Mouse (Mus musculus): ENCODE results near the gene Fkbp2.

Fkbp2 gene

DNA sequence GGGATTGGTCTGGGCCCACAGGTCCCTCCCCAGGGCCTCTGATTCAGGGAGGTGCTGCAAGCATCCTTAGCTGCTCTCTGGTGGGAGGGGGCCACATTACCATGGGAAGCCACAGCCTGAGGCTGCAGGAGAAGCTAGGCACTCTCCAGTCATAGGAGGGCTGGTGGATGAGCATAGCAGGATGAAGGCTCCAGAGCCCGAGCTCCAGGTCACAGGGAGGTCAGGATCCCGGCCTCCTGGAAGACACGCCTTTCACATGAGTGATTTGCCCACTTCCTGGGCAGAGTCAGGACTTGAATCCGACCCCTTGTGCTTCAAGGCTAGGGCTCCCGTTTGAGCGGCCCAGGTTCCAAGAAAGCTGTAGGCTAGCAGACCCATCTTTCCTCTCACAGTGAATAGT is 8.7 kb downstream of the Fkbp2 start:
- DNase-seq (ENCODE audit: low spot score in 2 of 2) = no peak

DNA sequence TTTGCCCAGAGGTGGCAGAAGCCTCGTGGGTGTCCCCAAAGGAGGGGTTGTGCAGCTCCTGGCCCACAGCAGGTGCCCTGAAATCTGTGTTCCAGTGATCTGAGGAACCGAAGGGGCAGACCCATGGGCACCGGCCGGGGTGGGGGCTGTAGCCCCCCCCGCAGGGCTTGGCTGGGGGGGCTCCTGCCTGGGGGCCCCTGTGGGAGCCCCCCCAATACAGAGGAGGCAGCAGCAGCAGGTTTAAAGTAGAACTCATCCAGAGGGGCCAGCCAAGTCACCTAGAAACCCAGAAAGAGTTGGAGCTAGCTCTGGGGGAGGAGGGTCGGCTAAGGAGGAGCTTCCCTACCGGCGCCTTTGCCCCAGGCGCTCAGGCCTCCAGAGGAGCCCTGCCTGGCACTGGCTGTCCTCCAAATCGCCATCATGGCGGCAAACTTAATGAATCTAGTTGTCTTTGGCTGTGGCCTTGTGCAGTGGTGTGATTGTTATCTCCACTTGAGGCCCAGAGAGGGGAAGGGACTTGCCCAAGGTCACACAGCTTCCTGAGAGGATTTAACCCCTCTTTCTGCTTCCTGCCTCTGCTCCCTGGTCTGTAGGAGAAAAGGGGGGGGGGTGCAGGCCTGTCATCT is 9.7 kb downstream of the Fkbp2 start:
- DNase-seq (ENCODE audit: low spot score in 2 of 2) = no peak

DNA sequence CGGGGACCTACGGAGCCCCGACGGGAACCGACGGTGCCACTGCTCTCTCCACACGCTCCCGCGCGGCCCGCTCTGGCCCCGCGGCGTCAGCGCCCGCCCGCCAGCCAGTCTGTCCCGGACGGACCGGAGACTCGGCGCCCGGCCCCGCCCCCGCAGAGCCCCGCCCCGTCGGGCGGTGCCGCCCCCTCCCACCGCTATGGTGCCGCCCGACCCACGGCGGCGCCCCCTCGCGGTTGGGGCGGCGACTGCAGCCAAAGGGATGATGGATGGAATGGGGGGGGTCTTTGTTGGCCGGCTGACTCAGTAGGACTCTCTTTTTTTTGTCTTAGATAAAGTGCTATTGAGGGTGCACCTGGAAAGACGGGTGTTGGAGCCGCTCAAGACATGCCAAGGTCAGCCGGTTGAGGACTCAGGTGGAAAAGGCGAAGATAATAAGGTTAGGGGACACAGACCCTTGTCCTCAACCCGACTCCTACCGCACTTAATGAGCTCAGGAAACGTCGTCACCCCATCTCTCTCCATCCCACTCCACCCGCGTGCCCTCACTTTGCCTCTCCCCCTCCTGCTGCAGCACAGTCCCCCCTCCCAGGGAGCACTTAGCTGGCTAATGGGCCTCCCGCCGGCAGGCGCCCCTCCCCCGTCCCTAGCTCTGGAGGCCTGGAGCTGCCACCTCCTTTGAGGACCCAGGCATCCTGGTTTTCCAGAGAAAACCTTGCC is 10.5 kb downstream of the Fkbp2 start:
- DNase-seq (ENCODE audit: low spot score in 2 of 2) = peak; percentile 71 to 78

DNA sequence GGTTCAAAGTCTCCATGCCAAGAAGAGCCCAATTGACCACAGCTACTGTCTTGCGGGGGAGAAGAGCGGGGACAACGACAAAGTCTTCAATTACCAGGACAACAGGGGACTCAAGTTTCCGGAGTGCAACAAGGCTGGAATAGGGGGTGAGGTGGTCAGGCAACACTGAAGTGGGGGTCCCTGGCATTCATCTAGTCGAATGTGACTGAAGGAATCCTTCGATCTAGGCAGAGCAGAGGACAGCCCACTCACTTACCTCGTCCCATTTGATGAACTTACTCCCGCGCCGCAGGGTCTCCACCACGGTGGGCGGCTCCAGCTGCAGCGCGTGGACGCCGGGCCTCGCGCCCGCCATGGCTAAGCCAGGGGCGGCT is 11.0 kb downstream of the Fkbp2 start:
- DNase-seq (ENCODE audit: low spot score in 2 of 2) = peak in 1 of 2 experiments; percentile 35

DNA sequence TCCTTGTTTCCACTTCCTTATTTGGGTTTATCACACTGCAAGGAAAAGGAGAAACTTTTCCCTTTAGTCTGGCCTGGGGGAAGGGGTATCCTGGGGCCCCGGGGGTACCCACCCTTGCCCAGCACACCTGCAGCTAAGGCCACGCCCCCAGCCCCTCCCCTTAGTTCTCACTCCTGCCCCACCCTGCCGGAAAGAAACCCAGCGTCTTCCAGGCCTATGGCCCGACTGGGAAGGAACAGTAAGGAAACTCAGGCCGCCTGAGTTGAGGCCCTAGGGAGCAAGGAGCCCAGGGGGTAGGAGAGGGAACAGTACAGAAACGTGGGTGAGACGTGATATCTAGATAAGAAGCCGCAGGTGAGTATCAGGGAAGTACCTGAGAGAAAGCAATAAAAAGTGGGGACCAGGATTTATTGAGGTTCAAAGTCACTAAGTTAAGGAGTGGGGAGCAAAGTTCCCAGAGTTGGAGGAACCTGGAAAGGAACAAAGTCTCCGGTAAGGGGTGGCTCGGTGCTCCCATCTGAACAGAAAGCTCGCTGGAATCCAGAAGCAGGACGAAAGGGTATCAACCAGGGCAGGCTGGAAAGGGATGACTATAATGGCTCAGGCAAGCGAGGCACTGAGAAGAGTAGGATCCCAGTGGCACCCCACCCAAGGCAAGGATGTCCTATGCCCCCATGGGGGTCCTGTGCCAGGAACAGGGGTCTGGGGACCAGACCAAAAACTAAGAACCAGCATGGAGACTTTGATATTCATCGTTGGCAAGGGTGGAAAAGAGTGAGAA is 11.6 kb downstream of the Fkbp2 start:
- DNase-seq (ENCODE audit: low spot score in 2 of 2) = no peak

DNA sequence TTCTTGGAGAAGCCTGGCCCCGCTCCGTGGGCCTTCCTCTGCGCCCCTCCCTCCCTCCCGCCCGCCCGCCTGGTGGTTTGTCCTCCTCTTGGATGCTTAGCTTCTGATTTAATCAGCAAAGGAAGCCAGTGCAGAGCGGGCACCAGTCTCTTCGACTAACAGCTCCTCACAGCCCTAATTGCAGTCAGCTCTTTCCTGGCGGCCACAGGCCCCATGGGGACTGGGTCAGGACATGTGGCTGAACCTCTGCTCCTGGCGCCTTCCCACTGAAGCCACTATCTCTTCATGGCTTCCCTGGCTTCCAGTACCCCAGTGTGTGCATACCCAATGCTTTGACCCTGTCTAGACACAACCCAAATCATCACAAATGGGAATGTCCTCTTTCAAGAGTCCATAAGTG is 23.8 kb downstream of the Fkbp2 start:
- DNase-seq (ENCODE audit: low spot score in 2 of 2) = no peak

DNA sequence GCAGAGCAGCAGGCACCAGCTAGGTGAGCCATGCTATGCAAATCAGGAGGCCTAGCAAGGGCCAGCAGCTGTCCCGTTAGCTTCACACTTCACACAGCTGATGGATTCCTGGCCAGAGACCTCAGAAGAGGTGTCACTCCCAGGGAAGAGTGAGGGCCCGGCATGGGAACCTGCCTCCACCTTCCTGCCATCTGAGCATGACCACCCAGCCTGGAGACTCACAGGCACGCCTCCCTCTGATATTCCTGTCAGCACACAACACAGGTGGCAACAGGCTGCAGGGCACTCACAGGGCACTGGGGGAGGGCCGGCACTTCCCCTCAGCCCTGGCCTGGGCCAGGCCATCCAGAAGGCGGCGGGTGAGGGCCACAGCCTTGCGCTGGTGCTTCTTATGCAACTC is 24.9 kb downstream of the Fkbp2 start:
- peak in 1 of 2 experiments; percentile 54 for DNase-seq (ENCODE audit: low spot score in 2 of 2)

DNA sequence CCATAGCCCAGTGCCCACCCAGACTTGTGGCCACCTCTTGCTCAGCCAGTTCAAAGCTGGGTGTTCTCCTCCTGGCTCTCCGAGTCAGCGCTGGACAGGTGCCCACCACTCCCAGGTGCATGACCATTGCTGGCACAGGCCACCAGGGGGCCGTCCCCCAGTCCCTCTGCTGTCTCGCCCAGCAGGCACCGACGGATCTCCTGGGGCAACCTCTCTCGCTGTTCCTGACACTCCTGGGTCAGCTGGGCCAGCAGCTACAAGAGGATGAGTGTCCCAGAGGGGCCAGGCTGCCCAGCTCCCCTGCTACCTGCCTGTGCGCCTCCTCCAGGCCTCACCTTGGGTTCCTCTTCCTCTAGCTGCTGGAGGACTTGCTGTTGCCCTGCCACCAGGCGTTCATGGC is 26.3 kb downstream of the Fkbp2 start:
- no peak for DNase-seq (ENCODE audit: low spot score in 2 of 2)

DNA sequence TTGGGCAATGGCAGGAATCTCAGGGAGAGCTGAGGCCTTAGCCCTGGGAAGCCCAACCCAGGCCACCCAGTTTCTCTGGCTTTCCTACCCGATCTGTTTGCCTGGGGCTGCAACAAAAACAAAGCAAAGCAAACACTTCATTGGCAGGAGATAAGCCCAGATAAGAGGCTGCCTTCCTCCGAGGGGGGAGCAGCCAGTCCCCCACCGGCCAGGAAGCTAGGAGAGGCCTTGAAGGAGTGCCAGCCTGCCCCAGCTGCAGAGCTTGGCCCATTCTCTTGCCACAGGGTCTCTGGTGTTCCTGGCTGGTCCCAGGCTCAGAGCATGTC is 27.6 kb downstream of the Fkbp2 start:
- peak; percentile 67 to 78 for DNase-seq (ENCODE audit: low spot score in 2 of 2)

DNA sequence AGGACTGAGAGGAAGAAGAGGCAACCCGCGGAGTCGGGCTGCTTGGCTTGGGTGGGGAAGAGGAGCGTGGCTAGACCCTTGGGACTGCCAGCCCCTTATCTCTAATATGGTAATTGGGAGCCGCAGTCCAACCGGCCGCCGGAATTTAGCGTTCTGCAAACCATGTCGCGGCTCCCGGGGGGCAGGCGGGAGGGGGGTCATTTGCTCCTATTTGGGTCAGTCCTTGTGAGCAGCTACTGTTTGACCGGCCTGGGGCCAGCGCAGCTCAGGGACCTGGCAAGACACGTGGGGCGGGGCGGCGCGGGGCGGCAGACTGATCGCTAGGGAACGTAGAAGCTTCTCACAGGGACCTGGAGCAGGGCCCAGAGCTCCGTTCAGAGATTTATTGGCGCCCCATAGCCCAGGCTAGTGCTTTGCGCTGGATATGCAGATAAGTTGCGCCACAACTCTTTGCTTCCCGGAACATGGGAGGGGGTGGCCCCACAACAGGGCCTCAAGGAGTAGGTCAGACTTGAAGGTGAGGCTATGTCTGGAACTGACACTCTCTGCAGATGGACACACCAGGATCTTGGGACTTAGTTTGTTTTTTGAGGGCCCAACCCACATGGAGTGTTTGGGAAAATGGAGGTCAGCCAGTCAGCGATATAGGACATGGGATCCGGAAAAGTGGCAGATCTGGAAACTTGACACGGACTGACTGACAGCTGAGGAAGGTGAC is 28.1 kb downstream of the Fkbp2 start:
- DNase-seq (ENCODE audit: low spot score in 2 of 2) = peak; percentile 89 to 92

DNA sequence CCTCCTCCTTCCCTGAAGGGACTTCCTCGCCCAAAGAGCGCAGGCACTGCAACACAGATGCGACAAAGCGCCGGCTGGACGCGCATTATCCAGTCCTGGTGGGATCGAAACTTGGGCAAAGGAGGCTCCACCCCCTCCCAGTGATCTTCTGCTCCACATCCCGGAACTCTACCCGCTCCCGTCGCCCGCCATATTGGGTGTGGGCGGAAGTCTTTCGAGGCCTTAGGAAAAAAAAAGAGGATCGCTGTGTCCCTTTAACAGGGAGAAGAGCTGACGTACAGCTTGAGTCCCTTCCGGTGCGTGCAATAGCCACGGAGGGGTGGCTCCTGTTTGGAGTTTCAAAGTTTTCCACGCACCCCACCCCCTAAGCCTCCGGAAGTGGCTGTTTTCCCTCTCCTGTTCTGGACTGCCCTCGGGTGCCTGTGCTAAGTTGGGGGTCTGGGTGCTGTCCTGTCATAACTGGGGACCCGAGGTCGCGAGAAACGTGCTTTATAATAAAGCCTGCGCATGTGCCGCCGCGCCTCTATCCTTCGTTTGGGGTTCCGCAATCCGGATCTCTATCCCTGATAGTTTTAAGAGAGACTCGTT is 28.8 kb downstream of the Fkbp2 start:
- peak; percentile 98 to 99 for DNase-seq (ENCODE audit: low spot score in 2 of 2)

DNA sequence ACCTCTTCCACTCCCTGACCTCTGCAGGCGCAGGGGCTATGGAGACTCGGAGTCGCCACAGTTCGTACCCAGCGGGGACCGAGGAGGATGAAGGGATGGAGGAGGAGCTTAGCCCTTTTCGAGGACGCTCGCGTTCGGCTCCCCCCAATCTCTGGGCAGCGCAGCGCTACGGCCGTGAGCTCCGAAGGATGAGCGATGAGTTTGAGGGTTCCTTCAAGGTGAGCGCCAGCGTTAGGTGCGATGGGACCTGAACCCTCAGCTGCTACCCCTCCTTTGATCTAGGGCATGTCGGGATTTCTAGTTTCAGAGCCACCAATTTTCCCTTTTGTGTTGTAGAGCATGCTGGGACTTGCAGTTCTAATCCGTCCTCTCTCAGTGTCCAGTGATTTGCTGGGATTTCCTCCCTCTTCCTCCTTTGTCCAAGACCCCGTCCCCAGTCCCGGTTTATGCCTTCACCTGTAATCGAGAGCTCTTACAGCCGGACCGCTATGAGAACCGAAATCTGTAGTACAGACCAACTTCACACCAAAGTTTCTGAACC is 29.6 kb downstream of the Fkbp2 start:
- DNase-seq (ENCODE audit: low spot score in 2 of 2) = peak; percentile 67 to 70

DNA sequence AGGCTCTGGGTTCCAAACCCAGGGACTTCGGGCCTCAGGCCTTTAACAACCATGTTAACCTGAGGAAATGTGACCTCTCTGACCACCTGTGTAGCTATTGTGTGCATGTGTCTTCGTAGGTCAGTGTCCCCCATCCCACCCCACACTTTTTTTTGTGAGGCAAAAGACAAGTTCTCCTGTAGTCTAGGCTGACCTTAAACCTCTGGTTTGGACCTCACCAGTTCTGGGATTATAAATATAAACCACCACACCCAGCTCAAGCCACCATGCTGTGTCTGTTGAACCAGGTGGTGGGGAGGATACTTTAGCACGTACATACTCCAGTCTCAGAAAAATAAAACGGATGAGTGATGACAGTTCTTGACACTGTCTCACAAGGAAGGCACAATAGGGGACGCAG is 30.4 kb downstream of the Fkbp2 start:
- DNase-seq (ENCODE audit: low spot score in 2 of 2) = no peak

DNA sequence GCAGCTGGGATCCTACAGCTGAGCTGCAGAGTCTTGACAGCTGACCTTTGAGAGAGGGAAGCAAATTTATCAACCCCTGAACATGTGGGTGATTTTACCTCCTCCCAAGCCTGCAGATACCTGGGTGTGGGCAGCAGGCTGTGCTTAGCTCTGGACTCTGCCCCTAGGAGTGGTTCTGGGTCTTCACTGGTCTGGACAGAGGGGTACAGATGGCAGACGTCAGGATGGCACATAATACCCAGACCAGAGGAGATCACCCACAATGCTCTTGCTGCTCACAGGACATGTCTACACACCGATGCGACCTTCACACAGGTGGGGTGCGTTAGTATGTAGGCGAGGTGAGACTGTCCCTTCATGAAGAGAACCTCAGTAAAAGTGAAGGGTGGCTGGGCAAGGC is 30.8 kb downstream of the Fkbp2 start:
- DNase-seq (ENCODE audit: low spot score in 2 of 2) = no peak

DNA sequence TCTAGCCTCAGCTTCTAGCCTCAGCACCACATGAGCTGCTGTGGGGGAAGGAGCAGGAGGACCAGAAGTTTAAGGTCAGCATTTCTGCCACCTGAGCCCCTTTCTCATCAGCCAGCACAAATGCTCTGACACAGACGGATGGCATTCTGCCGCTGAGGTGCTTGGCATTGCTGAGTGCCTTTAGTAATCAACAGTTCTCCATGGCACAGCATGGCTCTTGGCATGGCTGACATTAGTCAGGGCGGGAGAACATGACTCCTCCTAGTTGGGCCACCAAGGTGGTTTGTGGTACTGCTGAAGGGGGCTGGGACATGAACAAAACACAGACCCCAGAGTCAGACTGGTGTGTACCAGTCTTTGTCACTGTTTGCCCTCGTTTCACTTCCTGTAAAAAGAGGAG is 32.1 kb downstream of the Fkbp2 start:
- no peak for DNase-seq (ENCODE audit: low spot score in 2 of 2)

DNA sequence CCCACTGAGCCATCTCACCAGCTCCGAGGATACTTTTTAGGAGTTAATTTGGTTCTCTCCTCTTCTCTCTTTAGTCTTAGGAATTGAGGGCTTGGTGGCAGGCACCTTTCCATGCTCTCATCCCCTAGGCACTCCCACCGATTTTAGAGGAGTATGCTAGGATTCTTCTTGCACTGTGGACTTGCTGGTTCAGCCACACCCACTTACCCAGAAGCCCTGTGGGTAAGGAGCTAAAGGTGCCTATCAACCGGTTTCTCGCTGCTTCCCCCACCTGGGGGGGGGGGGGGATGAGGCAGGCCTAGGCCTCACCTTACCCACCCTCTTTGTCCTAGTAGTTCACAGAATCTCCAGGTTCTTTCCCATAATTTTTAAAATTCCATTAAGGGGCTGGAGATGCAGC is 32.6 kb downstream of the Fkbp2 start:
- no peak for DNase-seq (ENCODE audit: low spot score in 2 of 2)

DNA sequence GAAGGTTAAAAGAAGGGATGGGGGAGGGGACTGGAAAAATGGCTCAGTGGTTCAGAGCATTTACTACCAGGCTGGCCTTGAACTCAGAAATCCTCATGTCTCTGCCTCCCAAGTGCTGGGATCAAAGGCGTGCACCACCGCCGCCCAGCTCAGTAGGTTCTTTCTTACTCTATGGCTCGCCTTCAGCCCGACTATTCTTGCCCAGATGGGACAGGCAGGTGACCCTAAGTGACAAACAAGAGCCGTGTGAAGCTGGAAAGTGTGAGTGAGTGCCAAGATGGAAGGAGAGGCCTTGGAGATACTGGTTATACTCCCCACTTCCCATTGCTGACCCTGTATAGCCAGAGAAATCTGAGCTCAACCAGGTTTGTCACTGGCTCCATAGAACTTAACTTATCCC is 36.6 kb downstream of the Fkbp2 start:
- DNase-seq (ENCODE audit: low spot score in 2 of 2) = no peak

DNA sequence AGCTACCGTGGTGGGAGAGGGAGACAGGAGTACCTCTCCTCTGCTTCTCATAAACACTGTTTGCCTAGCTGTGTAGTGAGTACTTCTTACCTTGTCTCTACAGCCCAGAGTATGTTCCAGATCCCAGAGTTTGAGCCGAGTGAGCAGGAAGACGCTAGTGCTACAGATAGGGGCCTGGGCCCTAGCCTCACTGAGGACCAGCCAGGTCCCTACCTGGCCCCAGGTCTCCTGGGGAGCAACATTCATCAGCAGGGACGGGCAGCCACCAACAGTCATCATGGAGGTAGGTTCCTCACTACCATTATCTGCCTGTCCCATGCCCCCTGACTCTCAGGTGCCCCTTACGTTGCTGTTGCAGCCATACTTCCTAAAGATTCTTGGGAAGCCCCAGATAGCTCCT is 37.5 kb downstream of the Fkbp2 start:
- DNase-seq (ENCODE audit: low spot score in 2 of 2) = no peak

DNA sequence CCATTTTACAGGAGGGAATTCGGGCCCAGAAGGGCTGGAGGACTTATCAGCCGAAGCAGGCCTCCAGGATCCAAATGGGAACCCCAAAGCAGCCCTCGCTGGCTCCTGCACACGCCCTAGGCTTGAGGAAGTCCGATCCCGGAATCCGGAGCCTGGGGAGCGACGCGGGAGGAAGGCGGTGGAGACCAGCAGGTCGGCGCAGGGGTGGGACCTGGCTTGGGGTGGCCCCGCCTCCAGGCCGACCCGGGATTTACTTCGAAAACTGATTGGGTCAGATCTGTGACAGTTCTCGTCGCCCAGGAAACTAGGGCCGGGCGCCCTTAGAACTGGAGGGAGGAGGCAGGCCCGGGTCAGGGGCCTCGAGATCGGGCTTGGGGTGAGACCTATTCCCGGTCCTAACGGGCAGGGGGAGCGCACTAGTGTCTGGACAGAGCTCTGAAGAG is 38.0 kb downstream of the Fkbp2 start, which contains the start of gene Gpr137:
Gpr137 (minus strand) TSS at position 232 of the 443 bp plus-strand sequence.
- peak; percentile 97 to 98 for DNase-seq (ENCODE audit: low spot score in 2 of 2)

DNA sequence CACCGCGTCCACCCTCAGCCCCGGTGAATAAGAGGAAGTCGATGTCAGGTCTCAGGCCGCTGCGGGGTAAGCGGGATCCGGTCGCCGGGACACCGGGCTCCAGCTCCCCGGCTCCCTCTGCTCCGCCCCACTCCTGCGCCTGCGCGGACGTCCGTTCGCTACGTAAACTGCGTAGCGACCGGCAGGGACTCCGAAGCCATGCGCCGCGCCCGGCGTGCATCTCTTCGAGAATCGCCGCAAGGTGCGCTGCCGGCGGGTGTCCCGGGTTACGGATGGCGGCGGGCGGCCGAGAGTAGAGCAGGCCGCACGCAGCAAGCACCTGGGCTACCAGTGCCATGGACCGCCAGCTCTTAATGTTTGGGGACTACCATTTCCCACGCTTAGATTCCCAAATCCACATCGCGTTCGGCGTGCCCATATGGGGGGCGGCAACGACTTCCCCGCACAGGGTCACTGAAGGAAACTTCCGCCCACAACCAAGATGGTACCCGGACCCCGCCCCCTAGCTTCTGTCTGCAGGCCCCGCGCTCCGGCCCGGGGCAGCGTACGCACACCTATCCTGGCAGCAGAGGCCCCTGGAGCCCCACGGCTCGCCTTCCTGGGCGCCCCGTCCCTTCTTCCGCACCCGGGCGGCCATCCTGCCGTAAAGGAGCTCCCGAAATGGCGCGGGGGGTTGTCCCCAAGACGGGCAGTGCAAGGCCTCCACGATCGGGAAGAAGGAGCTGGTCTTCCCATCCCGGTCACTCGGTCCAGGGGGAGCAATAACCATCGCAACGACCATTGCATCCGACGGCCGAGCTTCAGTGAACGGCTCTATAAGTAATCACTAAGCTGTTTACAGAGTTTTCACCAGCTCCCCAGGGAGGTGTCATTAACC is 38.7 kb downstream of the Fkbp2 start, which contains the start of gene Bad:
Bad (plus strand) TSS at position 490 of the 877 bp plus-strand sequence.
- DNase-seq (ENCODE audit: low spot score in 2 of 2) = peak; percentile 88 to 93
